Mouse (Mus musculus) midbrain, embryonic 15.5 days (tissue): ENCODE measurements around the gene Dpp7. TPM values are rescaled to one million over a fixed set of nuclear protein-coding genes. Genes with fewer than 3 reads are reported as not detected.

ENCODE experiments used
- ATAC-seq: fragments of 200-750 bp; cut with Nextera tagmentation; replicated peaks from 2 replicates; pipeline ENCODE4 v1.8.0; 2017; ENCODE audit warnings: moderate TSS enrichment
- H3K27ac ChIP-seq: fragments of 300-500 bp; sonication (generic); 2 replicates; pipeline ENCODE4 v1.5.1; 2015; ENCODE audit warnings: mild to moderate bottlenecking, inconsistent platforms
- H3K27me3 ChIP-seq: fragments of 300-500 bp; sonication (generic); replicated peaks from 2 replicates; pipeline ENCODE4 v1.6.1; 2015; ENCODE audit warnings: inconsistent platforms
- H3K36me3 ChIP-seq: fragments of 300-500 bp; sonication (generic); replicated peaks from 2 replicates; pipeline ENCODE4 v1.6.1; 2015; ENCODE audit warnings: inconsistent platforms
- H3K4me1 ChIP-seq: fragments of 300-500 bp; sonication (generic); 2 replicates; pipeline ENCODE4 v1.6.1; 2015; ENCODE audit warnings: inconsistent platforms
- H3K4me2 ChIP-seq: fragments of 300-500 bp; sonication (generic); 2 replicates; pipeline ENCODE4 v1.6.1; 2015; ENCODE audit warnings: inconsistent platforms, mild to moderate bottlenecking, moderate library complexity
- H3K4me3 ChIP-seq: fragments of 300-500 bp; sonication (generic); 2 replicates; pipeline ENCODE4 v1.5.1; 2015; ENCODE audit warnings: mild to moderate bottlenecking, inconsistent platforms
- H3K9ac ChIP-seq: fragments of 300-500 bp; sonication (generic); 2 replicates; pipeline ENCODE4 v1.6.1; 2015; ENCODE audit warnings: mild to moderate bottlenecking, inconsistent platforms
- H3K9me3 ChIP-seq: fragments of 300-500 bp; sonication (generic); 2 replicates; pipeline ENCODE4 v1.6.1; 2016; ENCODE audit warnings: inconsistent platforms
- WGBS: fragments of 180-500 bp; shearing (Covaris S2); methylation state at CpG from one replicate; pipeline ENCODE4 v1.1.7; 2015; ENCODE audit warnings: mixed read lengths; 5-methylcytosine and 5-hydroxymethylcytosine counted together
- polyA plus RNA-seq: library from polyadenylated mRNA; unstranded; fragments of >200 nt; fragmentation: Nextera tagmentation; extraction: Ambion mirVana; gene quantifications from 2 replicates; pipeline ENCODE4 v1.2.1, GENCODE M21; 2015

The Dpp7 gene
- polyA plus RNA-seq, 1 experiment from 2014 or later: 23.8 TPM

GRCm38 (mm10) chr2:25326036-25326435 is 30.1 kb downstream of the Dpp7 start:
- Histone ChIP-seq H3K27me3 (peaks cover 6% of the 10 kb centered on the region), H3K27ac (no peak overlapping the region), H3K36me3 (no peaks in the 10 kb centered on the region), H3K9me3 (no peaks in the 10 kb centered on the region), H3K4me3 (no peak overlapping the region), H3K9ac (no peak overlapping the region), H3K4me1 (peaks cover under 1% of the 10 kb centered on the region; the same call in 1 of the 2 replicates), H3K4me2 (no peak overlapping the region)
- no peak for ATAC-seq
- 76% methylated on average over 2 of the region's 2 CpGs for WGBS

GRCm38 (mm10) chr2:25320084-25320483 is 36.1 kb downstream of the Dpp7 start:
- H3K9ac ChIP-seq: no peak overlapping the region
- peaks cover 36% of the 10 kb centered on the region for H3K27me3 ChIP-seq

GRCm38 (mm10) chr2:25318971-25319773 is 37.0 kb downstream of the Dpp7 start, which contains the start of gene Grin1:
Gene Grin1, minus strand, starts transcription at chr2:25319187.
- Histone ChIP-seq H3K9ac (peak within 1 kb of the TSS; percentile 65), H3K27me3 (peaks cover 45% of the 10 kb centered on the region), H3K4me1 (peaks cover 24% of the 10 kb centered on the region), H3K36me3 (no peaks in the 10 kb centered on the region), H3K9me3 (no peaks in the 10 kb centered on the region), H3K4me2 (peak within 1 kb of the TSS; percentile 61), H3K4me3 (peak within 1 kb of the TSS; percentile 53), H3K27ac (peak within 1 kb of the TSS; percentile 82)
- peak; percentile 87 for ATAC-seq
- WGBS: 8% methylated on average over 58 of the region's 58 CpGs

More at GRCm38 (mm10) chr2:25320084-25320483, 36.1 kb downstream of the Dpp7 start:
- WGBS: 41% methylated on average over 2 of the region's 2 CpGs
- no peaks in the 10 kb centered on the region for H3K36me3 ChIP-seq
- H3K9me3 ChIP-seq: no peaks in the 10 kb centered on the region
- no peak overlapping the region for H3K27ac ChIP-seq
- no peak for ATAC-seq
- H3K4me2 ChIP-seq: no peak overlapping the region
- no peak overlapping the region for H3K4me3 ChIP-seq
- H3K4me1 ChIP-seq: peaks cover 24% of the 10 kb centered on the region

GRCm38 (mm10) chr2:25318119-25318966 is 37.8 kb downstream of the Dpp7 start:
- H3K9me3 ChIP-seq: no peaks in the 10 kb centered on the region
- peak overlapping the region; percentile 53 for H3K4me3 ChIP-seq
- H3K4me2 ChIP-seq: peak overlapping the region; percentile 61
- H3K36me3 ChIP-seq: peaks cover 1% of the 10 kb centered on the region; the same call in 1 of the 2 replicates
- peak; percentile 74 for ATAC-seq
- peak overlapping the region; percentile 65 for H3K9ac ChIP-seq
- peaks cover 53% of the 10 kb centered on the region for H3K27me3 ChIP-seq
- WGBS: 5% methylated on average over 31 of the region's 31 CpGs
- peak overlapping the region; percentile 82 for H3K27ac ChIP-seq
- H3K4me1 ChIP-seq: peaks cover 24% of the 10 kb centered on the region

GRCm38 (mm10) chr2:25311491-25311891 is 44.7 kb downstream of the Dpp7 start:
- Histone ChIP-seq H3K9ac (no peak overlapping the region), H3K27ac (no peak overlapping the region), H3K36me3 (peaks cover 22% of the 10 kb centered on the region; the same call in 1 of the 2 replicates), H3K9me3 (no peaks in the 10 kb centered on the region), H3K4me3 (no peak overlapping the region), H3K27me3 (peaks cover 96% of the 10 kb centered on the region), H3K4me1 (no peaks in the 10 kb centered on the region), H3K4me2 (no peak overlapping the region)
- 0 out of 2 replicates have a peak, but pooled peaks have one; percentile 25 for ATAC-seq
- 8% methylated on average over 11 of the region's 11 CpGs for WGBS

GRCm38 (mm10) chr2:25310969-25311368 is 45.2 kb downstream of the Dpp7 start:
- peaks cover 22% of the 10 kb centered on the region; the same call in 1 of the 2 replicates for H3K36me3 ChIP-seq

GRCm38 (mm10) chr2:25310180-25310579 is 46.0 kb downstream of the Dpp7 start:
- Histone ChIP-seq H3K4me2 (no peak overlapping the region), H3K4me3 (no peak overlapping the region), H3K27me3 (peaks cover 87% of the 10 kb centered on the region), H3K9ac (no peak overlapping the region), H3K36me3 (peaks cover 22% of the 10 kb centered on the region; the same call in 1 of the 2 replicates), H3K4me1 (peaks cover 6% of the 10 kb centered on the region), H3K9me3 (no peaks in the 10 kb centered on the region), H3K27ac (no peak overlapping the region)
- 58% methylated on average over 10 of the region's 10 CpGs for WGBS
- ATAC-seq: no peak

More at GRCm38 (mm10) chr2:25310969-25311368, 45.2 kb downstream of the Dpp7 start:
- no peaks in the 10 kb centered on the region for H3K4me1 ChIP-seq
- H3K4me3 ChIP-seq: no peak overlapping the region
- H3K9me3 ChIP-seq: no peaks in the 10 kb centered on the region
- 7% methylated on average over 22 of the region's 22 CpGs for WGBS
- H3K9ac ChIP-seq: no peak overlapping the region
- H3K27ac ChIP-seq: no peak overlapping the region
- H3K4me2 ChIP-seq: no peak overlapping the region
- H3K27me3 ChIP-seq: peaks cover 95% of the 10 kb centered on the region
- ATAC-seq: 0 out of 2 replicates have a peak, but pooled peaks have one; percentile 27

- peak overlapping the region; percentile 62 for H3K9ac ChIP-seq
- H3K27ac ChIP-seq: peak overlapping the region; percentile 73
- H3K36me3 ChIP-seq: peaks cover 9% of the 10 kb centered on the region; the same call in 1 of the 2 replicates
- WGBS: 50% methylated on average over 14 of the region's 14 CpGs
- peak overlapping the region; percentile 44 for H3K4me3 ChIP-seq
- peak; percentile 12; the same call in 1 of the 2 replicates for ATAC-seq
- no peaks in the 10 kb centered on the region for H3K9me3 ChIP-seq
- peaks cover 50% of the 10 kb centered on the region for H3K27me3 ChIP-seq
- peaks cover 17% of the 10 kb centered on the region for H3K4me1 ChIP-seq
- peak overlapping the region; percentile 77 for H3K4me2 ChIP-seq
These were observed 50.4 kb downstream of the Dpp7 start for GRCm38 (mm10) chr2:25305587-25306359.

GRCm38 (mm10) chr2:25304657-25305541 is 51.3 kb downstream of the Dpp7 start:
- Histone ChIP-seq H3K36me3 (peaks cover 7% of the 10 kb centered on the region; the same call in 1 of the 2 replicates), H3K9ac (peak overlapping the region; percentile 62), H3K4me3 (peak overlapping the region; percentile 44), H3K4me1 (peaks cover 17% of the 10 kb centered on the region), H3K27ac (peak overlapping the region; percentile 73), H3K27me3 (peaks cover 41% of the 10 kb centered on the region), H3K9me3 (no peaks in the 10 kb centered on the region), H3K4me2 (peak overlapping the region; percentile 77)
- WGBS: 1% methylated on average over 45 of the region's 45 CpGs
- ATAC-seq: peak; percentile 88

- Histone ChIP-seq H3K4me3 (peak overlapping the region; percentile 44), H3K27ac (peak overlapping the region; percentile 73; the same call in 1 of the 2 replicates), H3K9ac (no peak overlapping the region), H3K27me3 (peaks cover 34% of the 10 kb centered on the region), H3K4me2 (peak overlapping the region; percentile 77), H3K9me3 (no peaks in the 10 kb centered on the region), H3K36me3 (0 out of 2 replicates have a peak, but pooled peaks cover 7% of the 10 kb centered on the region), H3K4me1 (peaks cover 17% of the 10 kb centered on the region)
- ATAC-seq: no peak
- 66% methylated on average over 7 of the region's 7 CpGs for WGBS
These were observed 52.1 kb downstream of the Dpp7 start for GRCm38 (mm10) chr2:25303931-25304656.
